Mouse (Mus musculus) left cerebral cortex, postnatal 14 days (tissue): ENCODE data around the gene Cpm. TPM values are rescaled to one million over a fixed set of nuclear protein-coding genes. Genes with fewer than 3 reads are reported as not detected.
"Not testable (repeated sequence)": the region's sequence is repeated elsewhere in the genome, so short reads cannot be mapped to it uniquely, and the experiment has no call there.

Source experiments
- DNase-seq, 2 experiments: peaks; one replicate each; pipeline ENCODE4 v3.0.0; 2021 to 2022; ENCODE audit warnings: low spot score in 2 of 2, mixed read lengths in 1 of 2
- intact Hi-C: fragments of 180-260 bp; cut with DNase I; formaldehyde crosslinking; loops from one replicate; pipeline ENCODE4 v1.15.1; 2025
- total RNA-seq, 2 experiments: library from RNA; stranded (reverse); gene quantifications; 2 replicates each; pipeline ENCODE4 v1.2.3; 2021

Gene Cpm
- total RNA-seq, 2 experiments from 2014 or later: 3.2 to 3.6 TPM

DNA sequence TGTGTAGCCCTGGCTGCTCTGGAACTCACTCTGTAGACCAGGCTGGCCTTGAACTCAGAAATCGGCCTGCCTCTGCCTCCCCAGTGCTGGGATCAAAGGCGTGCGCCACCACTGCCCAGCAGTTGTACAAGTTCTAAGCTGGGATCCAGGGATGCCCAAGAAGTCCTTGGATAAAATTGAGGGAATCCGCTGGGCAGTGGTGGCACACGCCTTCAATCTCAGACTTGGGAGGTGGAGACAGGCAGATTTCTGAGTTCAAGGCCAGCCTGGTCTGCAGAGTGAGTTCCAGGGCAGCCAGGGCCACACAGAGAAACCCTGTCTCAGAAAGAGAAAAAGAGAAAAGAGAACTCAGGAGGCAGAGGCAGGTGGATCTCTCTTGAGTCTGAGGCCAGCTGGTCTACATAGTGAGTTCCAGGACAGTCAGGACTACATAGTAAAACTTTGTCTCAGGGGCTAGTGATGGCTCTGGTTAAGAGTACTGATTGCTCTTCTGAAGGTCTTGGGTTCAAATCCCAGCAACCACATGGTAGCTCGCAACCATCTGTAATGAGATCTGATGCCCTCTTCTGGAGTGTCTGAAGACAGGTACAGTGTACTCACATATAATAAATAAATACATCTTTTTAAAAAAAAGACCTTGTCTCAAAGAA is 75.1 kb downstream of the Cpm start:
- intact Hi-C loops: loop anchor here (10.0 kb wide), 1 partner anchor 640 kb away; the partner anchor contains the start of gene Cct2
- not testable (repeated sequence) for DNase-seq

DNA sequence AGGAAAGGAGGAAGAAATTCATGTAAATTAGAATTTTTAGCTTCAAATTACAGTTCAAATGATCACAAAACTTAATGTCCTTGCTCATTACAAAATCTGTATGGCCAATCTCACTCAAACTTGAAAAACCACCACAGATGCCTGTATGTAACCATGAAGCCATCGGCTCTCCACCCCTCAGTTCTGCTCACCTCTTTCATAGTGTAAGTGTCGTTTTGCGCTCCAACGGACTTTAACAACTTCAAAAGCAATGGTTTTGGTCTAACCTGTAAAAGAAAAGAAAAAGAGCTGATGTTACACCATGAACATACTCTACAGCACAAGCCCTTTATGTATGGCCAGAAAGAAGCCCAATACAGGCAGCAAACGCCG is 75.7 kb downstream of the Cpm start:
- intact Hi-C loops: loop anchor here (10.0 kb wide), 1 partner anchor 640 kb away; the partner anchor contains the start of gene Cct2
- no peak for DNase-seq

- DNase-seq: no peak
- intact Hi-C loops: loop anchor here (10.0 kb wide), 1 partner anchor 641 kb away; the partner anchor contains the start of gene Cct2
These were observed 76.5 kb downstream of the Cpm start for GRCm38 (mm10) chr10:117705806-117706205.

DNA sequence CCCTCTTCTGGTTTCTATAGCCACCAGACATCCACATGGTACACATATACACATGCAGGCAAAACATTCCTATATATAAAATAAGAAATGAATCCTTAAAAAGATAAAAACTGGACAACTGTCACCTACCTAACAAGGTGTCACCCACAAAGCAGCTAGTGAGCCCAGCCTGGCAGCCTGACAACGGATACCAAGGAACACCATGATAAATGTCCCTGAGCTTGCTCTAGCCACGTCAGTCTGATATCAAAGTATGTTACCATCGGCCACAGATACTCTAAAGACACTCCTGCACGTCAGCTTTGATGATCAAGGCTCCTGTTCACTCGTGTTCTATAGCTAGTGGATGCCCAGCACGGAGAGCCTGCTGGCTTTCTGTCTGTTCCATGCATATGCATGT is 77.1 kb downstream of the Cpm start:
- no peak for DNase-seq

GRCm38 (mm10) chr10:117707114-117707838 is 78.0 kb downstream of the Cpm start:
- intact Hi-C loops: loop anchor here (10.0 kb wide), 1 partner anchor 642 kb away; the partner anchor contains the start of gene Cct2
- no peak for DNase-seq

More for the DNA sequence above, 77.1 kb downstream of the Cpm start:
- intact Hi-C loops: loop anchor here (10.0 kb wide), 1 partner anchor 642 kb away; the partner anchor contains the start of gene Cct2

- intact Hi-C loops: loop anchor here (10.0 kb wide), 1 partner anchor 644 kb away; the partner anchor contains the start of gene Cct2
These were observed 79.1 kb downstream of the Cpm start for GRCm38 (mm10) chr10:117708376-117708775.

GRCm38 (mm10) chr10:117708856-117709255 is 79.6 kb downstream of the Cpm start:
- DNase-seq: no peak
- intact Hi-C loops: loop anchor here (10.0 kb wide), 1 partner anchor 644 kb away; the partner anchor contains the start of gene Cct2

More at GRCm38 (mm10) chr10:117708376-117708775, 79.1 kb downstream of the Cpm start:
- DNase-seq: no peak

GRCm38 (mm10) chr10:117709326-117709830 is 80.1 kb downstream of the Cpm start:
- intact Hi-C loops: loop anchor here (10.0 kb wide), 1 partner anchor 645 kb away; the partner anchor contains the start of gene Cct2
- DNase-seq: no peak

DNA sequence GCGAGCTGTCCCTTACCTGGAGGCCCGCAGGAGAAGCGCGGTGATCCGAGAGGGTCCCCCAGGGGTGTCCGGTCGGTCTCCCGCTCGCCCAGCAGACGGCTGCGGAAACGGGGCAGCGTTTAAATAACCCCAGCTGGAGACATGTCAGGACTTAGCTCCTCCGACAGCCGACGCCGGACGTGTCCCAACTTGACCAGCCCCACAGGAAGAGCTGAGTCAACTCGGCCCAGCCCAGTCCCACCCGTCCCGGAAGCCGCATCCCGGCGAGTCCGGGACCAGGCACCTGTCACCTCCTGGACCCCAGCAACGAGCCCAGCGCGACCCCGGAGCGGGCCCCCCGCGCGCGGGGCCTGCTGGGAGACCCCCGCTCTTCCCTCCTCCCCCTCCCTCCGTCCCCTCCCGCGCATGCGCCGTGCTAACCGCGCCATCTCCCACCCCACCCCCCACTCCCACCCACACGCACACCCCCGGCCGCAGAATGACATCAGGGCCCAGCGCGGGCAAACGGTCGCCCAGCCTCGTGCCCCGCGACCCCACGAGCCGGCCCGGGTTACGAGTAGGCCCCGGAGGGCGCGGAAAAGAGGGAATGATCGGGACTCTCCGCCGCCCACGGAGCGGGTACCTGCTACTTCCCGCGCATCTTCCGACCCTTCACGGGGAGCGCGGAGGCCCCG is 80.8 kb downstream of the Cpm start:
- intact Hi-C loops: loop anchor here (10.0 kb wide), 1 partner anchor 645 kb away; the partner anchor contains the start of gene Cct2
- DNase-seq: peak; percentile 46 to 58

- intact Hi-C loops: no loop called here
- peak; percentile 97 to 98 for DNase-seq
These were observed 81.4 kb downstream of the Cpm start, which contains the start of gene Mdm2 for GRCm38 (mm10) chr10:117710604-117711141. Gene Mdm2 (minus strand): TSS chr10:117710758.

DNA sequence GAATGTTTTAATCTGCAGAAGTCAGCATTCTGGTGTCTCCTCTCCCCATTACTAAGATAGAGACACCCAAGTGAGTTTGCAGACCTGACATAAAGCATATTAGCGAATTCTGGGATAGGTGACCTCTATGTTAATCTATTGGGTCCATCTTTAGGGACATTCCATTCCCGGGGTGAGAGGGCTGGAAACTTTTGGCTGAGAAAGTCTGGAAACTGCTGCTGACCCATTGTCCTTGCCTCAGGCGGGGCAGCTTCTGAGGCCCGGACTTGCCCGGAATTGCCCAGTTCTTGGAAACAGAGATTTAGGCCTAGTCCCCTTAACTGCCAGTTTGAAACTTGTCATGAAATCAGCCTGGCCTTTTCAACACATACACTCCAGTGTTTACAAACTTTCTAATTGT is 82.1 kb downstream of the Cpm start:
- no peak for DNase-seq
- intact Hi-C loops: no loop called here

- no peak for DNase-seq
- intact Hi-C loops: no loop called here
These were observed 83.0 kb downstream of the Cpm start for GRCm38 (mm10) chr10:117712191-117712754.

GRCm38 (mm10) chr10:117712871-117713270 is 83.6 kb downstream of the Cpm start:
- intact Hi-C loops: no loop called here

GRCm38 (mm10) chr10:117713466-117713865 is 84.2 kb downstream of the Cpm start:
- intact Hi-C loops: no loop called here
- no peak for DNase-seq

More at GRCm38 (mm10) chr10:117712871-117713270, 83.6 kb downstream of the Cpm start:
- DNase-seq: no peak

- DNase-seq: no peak
These were observed 84.8 kb downstream of the Cpm start for GRCm38 (mm10) chr10:117714048-117714545.

DNA sequence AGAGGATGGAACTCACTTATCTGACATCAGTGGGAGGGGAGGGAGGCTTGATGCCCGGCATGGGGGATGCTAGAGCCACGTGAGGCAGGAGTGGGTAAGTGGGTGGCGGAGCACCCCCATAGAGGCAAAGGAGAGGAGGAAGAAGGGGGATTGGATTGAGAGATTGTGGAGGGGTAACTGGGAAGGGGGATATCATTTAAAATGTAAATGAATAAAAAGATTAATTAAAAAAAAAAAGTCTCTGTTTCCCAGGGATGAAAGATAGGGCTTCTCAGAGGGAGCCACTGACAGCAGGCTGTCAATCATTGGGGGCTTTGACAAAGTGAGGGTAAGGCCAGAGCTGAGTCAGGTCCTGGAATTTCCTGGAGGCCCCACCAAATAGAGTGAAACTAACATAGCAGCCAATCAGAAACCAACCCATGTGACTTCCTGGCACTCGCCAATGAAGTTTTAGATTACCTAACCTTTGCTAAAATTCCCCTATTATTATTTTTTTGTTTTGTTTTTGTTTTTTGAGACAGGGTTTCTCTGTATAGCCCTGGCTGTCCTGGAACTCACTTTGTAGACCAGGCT is 85.7 kb downstream of the Cpm start:
- DNase-seq: no peak
- intact Hi-C loops: no loop called here

More at GRCm38 (mm10) chr10:117714048-117714545, 84.8 kb downstream of the Cpm start:
- intact Hi-C loops: no loop called here

- DNase-seq, intact Hi-C loops: not testable (repeated sequence)
These were observed 86.4 kb downstream of the Cpm start for GRCm38 (mm10) chr10:117715654-117716053.

- intact Hi-C loops: no loop called here
- DNase-seq: no peak
These were observed 87.4 kb downstream of the Cpm start for GRCm38 (mm10) chr10:117716686-117717085.
